Mouse (Mus musculus) gastrocnemius, postnatal 10 days (tissue): ENCODE measurements around the gene Olfr1312. TPM values are rescaled to one million over a fixed set of nuclear protein-coding genes. Genes with fewer than 3 reads are reported as not detected.
"Not testable (repeated sequence)": the region's sequence is repeated elsewhere in the genome, so short reads cannot be mapped to it uniquely, and the experiment has no call there.

ENCODE experiments used
- DNase-seq: peaks from one replicate; pipeline ENCODE4 v3.0.0; 2021; ENCODE audit warnings: mixed read lengths
- long read RNA-seq, 2 experiments: library from polyadenylated mRNA; stranded (forward); transcript quantifications; one replicate each; pipeline ENCODE4 v2.0.0; 2021
- total RNA-seq, 2 experiments: library from RNA; stranded (reverse); gene quantifications; 2 replicates each; pipeline ENCODE4 v1.2.3; 2021

The Olfr1312 gene
- total RNA-seq, result not detected
- long read RNA-seq, experiment 1, result 0 reads
- long read RNA-seq, experiment 2, result 0 reads

DNA sequence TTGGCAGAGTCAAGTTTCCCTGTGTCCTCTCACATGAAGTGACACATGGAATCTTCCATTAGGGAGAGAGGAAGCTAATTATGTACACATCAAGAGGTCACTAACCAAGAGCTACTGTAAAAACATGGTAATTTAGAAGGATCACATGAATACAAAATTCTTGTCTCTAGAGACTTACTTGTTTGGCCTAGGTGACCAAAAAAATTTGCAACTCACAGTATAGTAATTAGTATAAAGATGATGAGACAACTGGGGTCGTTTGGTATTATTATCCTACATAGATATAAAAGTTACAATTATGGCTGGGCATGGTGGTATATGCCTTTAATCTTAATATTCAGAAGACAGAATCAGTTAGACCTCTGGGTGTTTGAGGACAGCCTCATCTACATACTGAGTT, at the start of gene Olfr1312:
Gene Olfr1312, minus strand, starts transcription at position 101 of the 400 bp plus-strand sequence.
- no peak for DNase-seq

- no peak for DNase-seq
Measured at GRCm38 (mm10) chr2:112096681-112097080, 46.6 kb upstream of the Olfr1312 start, which contains the start of gene Olfr1314. TSS of gene Olfr1314 (minus strand) at chr2:112096781.

GRCm38 (mm10) chr2:112077743-112078142, 27.7 kb upstream of the Olfr1312 start, which contains the start of gene Olfr1313:
TSS of gene Olfr1313 (minus strand) at chr2:112077843.
- no peak for DNase-seq

DNA sequence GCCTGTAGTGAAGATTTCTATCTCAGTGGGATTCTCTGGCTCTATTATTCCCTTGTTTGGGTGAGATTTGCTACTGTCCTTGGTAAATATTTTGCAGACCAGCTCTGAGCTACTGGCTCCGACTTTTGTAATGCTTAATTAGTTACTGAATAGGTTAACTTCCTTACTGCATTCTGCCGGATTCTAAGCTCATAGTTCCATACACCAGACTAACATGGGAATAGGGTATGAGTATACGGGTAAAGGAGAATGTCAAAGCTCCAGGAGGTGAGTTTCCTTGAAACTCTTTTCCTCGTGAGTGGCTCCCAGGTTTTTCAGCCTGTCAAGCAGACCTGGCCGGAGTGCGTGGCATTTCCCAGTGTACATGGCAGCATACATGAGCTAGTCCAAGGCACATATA, 23.1 kb downstream of the Olfr1312 start:
- DNase-seq, result not testable (repeated sequence)

GRCm38 (mm10) chr2:112024312-112024711, 25.7 kb downstream of the Olfr1312 start, which contains the start of gene Olfr1311:
TSS of gene Olfr1311 (minus strand) at chr2:112024412.
- no peak for DNase-seq

- DNase-seq, result no peak
Measured at GRCm38 (mm10) chr2:112014900-112015299, 35.1 kb downstream of the Olfr1312 start.

GRCm38 (mm10) chr2:112012608-112013007, 37.4 kb downstream of the Olfr1312 start, which contains the start of gene Olfr1310:
TSS of gene Olfr1310 (minus strand) at chr2:112012708.
- no peak for DNase-seq

GRCm38 (mm10) chr2:111990181-111990580, 59.9 kb downstream of the Olfr1312 start, which contains the start of gene Olfr1309:
TSS of gene Olfr1309 (minus strand) at chr2:111990281.
- DNase-seq, result no peak

Other genes starting within 250 kb of the Olfr1312 start
- not detected for gene Olfr1303, start 229.9 kb downstream of the Olfr1312 start, total RNA-seq
- not detected for gene Olfr1305, start 173.1 kb downstream of the Olfr1312 start, total RNA-seq
- not detected for gene Olfr1306, start 134.0 kb downstream of the Olfr1312 start, total RNA-seq
- not detected for gene Olfr1307, start 100.8 kb downstream of the Olfr1312 start, total RNA-seq
- gene Olfr1308, start 85.3 kb downstream of the Olfr1312 start, total RNA-seq, result not detected
- gene Olfr1309, start 60.0 kb downstream of the Olfr1312 start, total RNA-seq, result not detected
- not detected for gene Olfr1310, start 37.5 kb downstream of the Olfr1312 start, total RNA-seq
- gene Olfr1311, start 25.8 kb downstream of the Olfr1312 start, total RNA-seq, result not detected
- not detected for gene Olfr1313, start 27.6 kb upstream of the Olfr1312 start, total RNA-seq
- not detected for gene Olfr1314, start 46.5 kb upstream of the Olfr1312 start, total RNA-seq
- gene Olfr1315-ps1, start 65.2 kb upstream of the Olfr1312 start, total RNA-seq, result not detected
- gene Olfr1316, start 84.7 kb upstream of the Olfr1312 start, total RNA-seq, result not detected
- not detected for gene Olfr1317, start 90.1 kb upstream of the Olfr1312 start, total RNA-seq
- gene Olfr1318, start 104.0 kb upstream of the Olfr1312 start, total RNA-seq, result not detected
- gene Lpcat4, start 189.2 kb upstream of the Olfr1312 start, total RNA-seq, result 1 to 10 TPM; 3.0 to 5.3 TPM
- gene Nutm1, start 209.1 kb upstream of the Olfr1312 start, total RNA-seq, result not detected
- 10 to 100 TPM; 56.0 to 60.4 TPM for gene Nop10, start 211.7 kb upstream of the Olfr1312 start, total RNA-seq
- 10 to 100 TPM; 27.0 to 33.3 TPM for gene Slc12a6, start 215.6 kb upstream of the Olfr1312 start, total RNA-seq
- gene Gm21985, start 216.1 kb upstream of the Olfr1312 start, total RNA-seq, result under 1 TPM in 1 of 2 experiments, not detected in 1; 0.18 TPM